Mouse (Mus musculus): ENCODE measurements around the gene Zfand3. TPM values are rescaled to one million over a fixed set of nuclear protein-coding genes. Genes with fewer than 3 reads are reported as not detected.

Gene Zfand3
- polyA plus RNA-seq, 1 experiment = 138 TPM

- Histone ChIP-seq H3K4me3 (no peak overlapping the region), H3K27me3 (ENCODE audit: control insufficient read depth, insufficient read depth, insufficient read length) (no peaks in the 10 kb centered on the region), H3K36me3 (ENCODE audit: control insufficient read depth, insufficient read depth) (no peaks in the 10 kb centered on the region), H3K79me2 (ENCODE audit: control insufficient read depth, insufficient read depth) (peaks cover 89% of the 10 kb centered on the region), H3K4me2 (ENCODE audit: low read depth) (peak overlapping the region; percentile 73), H3ac (ENCODE audit: control insufficient read depth, insufficient read length) (no peak overlapping the region)
- TF ChIP-seq USF1 (IDR thresholded peaks at IDR 0.05; ENCODE audit: low read depth) (peak; percentile 22), CEBPB (IDR thresholded peaks at IDR 0.05; ENCODE audit: insufficient read depth, poor library complexity, severe bottlenecking) (no peak)
Measured at GRCm38 (mm10) chr17:30084007-30084406, 79.5 kb downstream of the Zfand3 start.

GRCm38 (mm10) chr17:30086695-30087094 is 82.2 kb downstream of the Zfand3 start:
- TF ChIP-seq CEBPB (IDR thresholded peaks at IDR 0.05; ENCODE audit: insufficient read depth, poor library complexity, severe bottlenecking) (no peak), MYOG (IDR thresholded peaks at IDR 0.05; ENCODE audit: control insufficient read depth in 1 of 3, insufficient read depth in 1 of 3, insufficient read length in 2 of 3, low read depth in 2 of 3) (no peak), TCF3 (IDR thresholded peaks at IDR 0.05; ENCODE audit: insufficient read length, low read depth) (no peak), POLR2AphosphoS2 (IDR thresholded peaks at IDR 0.05; ENCODE audit: insufficient read length, low read depth) (no peak), E2F4 (IDR thresholded peaks at IDR 0.05; ENCODE audit: insufficient read depth) (no peak), SRF (IDR thresholded peaks at IDR 0.05; ENCODE audit: control insufficient read depth, insufficient read length, low read depth) (no peak), MYOD1 (IDR thresholded peaks at IDR 0.05; ENCODE audit: control insufficient read depth in 1 of 3, insufficient read length in 2 of 3, low read depth in 2 of 3) (no peak), USF1 (IDR thresholded peaks at IDR 0.05; ENCODE audit: low read depth) (no peak), TCF12 (IDR thresholded peaks at IDR 0.05; ENCODE audit: insufficient read depth, poor library complexity, severe bottlenecking) (no peak), POLR2A (IDR thresholded peaks at IDR 0.05; ENCODE audit: insufficient read length, low read depth) (no peak), MAX (IDR thresholded peaks at IDR 0.05; ENCODE audit: low read depth) (no peak)
- Histone ChIP-seq H3K4me2 (ENCODE audit: low read depth) (no peak overlapping the region), H3K79me2 (ENCODE audit: control insufficient read depth, insufficient read depth) (peaks cover 80% of the 10 kb centered on the region), H3K36me3 (ENCODE audit: control insufficient read depth, insufficient read depth) (no peaks in the 10 kb centered on the region), H3K4me3 (no peak overlapping the region), H3ac (ENCODE audit: control insufficient read depth, insufficient read length) (no peak overlapping the region), H3K27me3 (ENCODE audit: control insufficient read depth, insufficient read depth, insufficient read length) (no peaks in the 10 kb centered on the region)

- TF ChIP-seq POLR2A (IDR thresholded peaks at IDR 0.05; ENCODE audit: insufficient read length, low read depth) (no peak), REST (IDR thresholded peaks at IDR 0.05; ENCODE audit: insufficient read depth, insufficient read length) (no peak), TCF3 (IDR thresholded peaks at IDR 0.05; ENCODE audit: insufficient read length, low read depth) (no peak), SRF (IDR thresholded peaks at IDR 0.05; ENCODE audit: control insufficient read depth, insufficient read length, low read depth) (no peak), MYOD1 (IDR thresholded peaks at IDR 0.05; ENCODE audit: control insufficient read depth in 1 of 3, insufficient read length in 2 of 3, low read depth in 2 of 3) (no peak)
- H3K4me2 ChIP-seq (ENCODE audit: low read depth) = no peak overlapping the region
- no peak overlapping the region for H3K4me3 ChIP-seq
- H3K27me3 ChIP-seq (ENCODE audit: control insufficient read depth, insufficient read depth, insufficient read length) = no peaks in the 10 kb centered on the region
- H3K36me3 ChIP-seq (ENCODE audit: control insufficient read depth, insufficient read depth) = no peaks in the 10 kb centered on the region
- peaks cover 79% of the 10 kb centered on the region for H3K79me2 ChIP-seq (ENCODE audit: control insufficient read depth, insufficient read depth)
- H3ac ChIP-seq (ENCODE audit: control insufficient read depth, insufficient read length) = no peak overlapping the region
Measured at GRCm38 (mm10) chr17:30088431-30088830, 83.9 kb downstream of the Zfand3 start.

GRCm38 (mm10) chr17:30090416-30090815 is 85.9 kb downstream of the Zfand3 start:
- Histone ChIP-seq H3ac (ENCODE audit: control insufficient read depth, insufficient read length) (no peak overlapping the region), H3K4me3 (no peak overlapping the region), H3K4me2 (ENCODE audit: low read depth) (no peak overlapping the region), H3K27me3 (ENCODE audit: control insufficient read depth, insufficient read depth, insufficient read length) (no peaks in the 10 kb centered on the region), H3K36me3 (ENCODE audit: control insufficient read depth, insufficient read depth) (no peaks in the 10 kb centered on the region), H3K79me2 (ENCODE audit: control insufficient read depth, insufficient read depth) (peaks cover 79% of the 10 kb centered on the region)
- no peak for TF ChIP-seq REST (IDR thresholded peaks at IDR 0.05; ENCODE audit: insufficient read depth, insufficient read length)
- TF ChIP-seq MAX (IDR thresholded peaks at IDR 0.05; ENCODE audit: low read depth) = no peak

GRCm38 (mm10) chr17:30093148-30093749 is 88.7 kb downstream of the Zfand3 start:
- H3K4me3 ChIP-seq = no peak overlapping the region
- TF ChIP-seq TCF12 (IDR thresholded peaks at IDR 0.05; ENCODE audit: insufficient read depth, poor library complexity, severe bottlenecking) = no peak
- TF ChIP-seq USF1 (IDR thresholded peaks at IDR 0.05; ENCODE audit: low read depth) = no peak
- no peak for TF ChIP-seq POLR2AphosphoS2 (IDR thresholded peaks at IDR 0.05; ENCODE audit: insufficient read length, low read depth)
- TF ChIP-seq E2F4 (IDR thresholded peaks at IDR 0.05; ENCODE audit: insufficient read depth) = no peak
- no peak for TF ChIP-seq TCF3 (IDR thresholded peaks at IDR 0.05; ENCODE audit: insufficient read length, low read depth)
- no peak for TF ChIP-seq CEBPB (IDR thresholded peaks at IDR 0.05; ENCODE audit: insufficient read depth, poor library complexity, severe bottlenecking)
- no peak for TF ChIP-seq MYOD1 (IDR thresholded peaks at IDR 0.05; ENCODE audit: control insufficient read depth in 1 of 3, insufficient read length in 2 of 3, low read depth in 2 of 3)
- TF ChIP-seq POLR2A (IDR thresholded peaks at IDR 0.05; ENCODE audit: insufficient read length, low read depth) = no peak
- no peak for TF ChIP-seq MAX (IDR thresholded peaks at IDR 0.05; ENCODE audit: low read depth)
- no peak for TF ChIP-seq MYOG (IDR thresholded peaks at IDR 0.05; ENCODE audit: control insufficient read depth in 1 of 3, insufficient read depth in 1 of 3, insufficient read length in 2 of 3, low read depth in 2 of 3)
- no peak for TF ChIP-seq REST (IDR thresholded peaks at IDR 0.05; ENCODE audit: insufficient read depth, insufficient read length)
- no peak for TF ChIP-seq SRF (IDR thresholded peaks at IDR 0.05; ENCODE audit: control insufficient read depth, insufficient read length, low read depth)
- H3K36me3 ChIP-seq (ENCODE audit: control insufficient read depth, insufficient read depth) = no peaks in the 10 kb centered on the region
- H3K27me3 ChIP-seq (ENCODE audit: control insufficient read depth, insufficient read depth, insufficient read length) = no peaks in the 10 kb centered on the region
- H3K79me2 ChIP-seq (ENCODE audit: control insufficient read depth, insufficient read depth) = peaks cover 79% of the 10 kb centered on the region
- H3K4me2 ChIP-seq (ENCODE audit: low read depth) = no peak overlapping the region
- no peak overlapping the region for H3ac ChIP-seq (ENCODE audit: control insufficient read depth, insufficient read length)
